Mouse (Mus musculus): ENCODE measurements around the gene Prnp. TPM values are rescaled to one million over a fixed set of nuclear protein-coding genes. Genes with fewer than 3 reads are reported as not detected.

The Prnp gene
- polyA plus RNA-seq, 1 experiment from 2014 or later, result 74.5 TPM

DNA sequence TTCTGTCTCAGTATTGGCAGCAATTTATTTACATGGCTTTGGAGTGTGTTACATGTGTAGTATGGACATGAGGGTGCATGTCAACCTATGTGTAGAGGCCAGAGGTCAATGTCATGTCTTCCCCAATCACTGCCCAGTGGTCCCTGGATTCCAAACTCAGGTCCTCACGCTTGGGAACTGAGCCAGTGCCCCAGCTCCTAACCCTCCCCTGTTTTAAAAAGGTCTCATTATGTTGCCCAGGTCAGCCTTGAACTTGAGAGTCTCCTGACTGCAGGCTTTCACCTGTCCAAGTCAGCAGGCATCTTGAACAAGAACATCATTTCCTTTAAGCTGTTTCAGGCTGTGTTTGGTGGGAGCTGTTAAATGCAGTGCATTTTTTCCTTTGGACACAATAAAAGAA is 822 bp upstream of the Prnp start:
- no peak overlapping the region for H3K27ac ChIP-seq
- WGBS, result 70% methylated on average over 1 of the region's 1 CpGs
- peaks cover 7% of the 10 kb centered on the region for H3K4me1 ChIP-seq
- no peak overlapping the region for H3K4me3 ChIP-seq
- no peak overlapping the region for H3K9ac ChIP-seq
- no peaks in the 10 kb centered on the region for H3K36me3 ChIP-seq
- no peaks in the 10 kb centered on the region for H3K9me3 ChIP-seq
- no peak; the same call in 1 of the 2 replicates for ATAC-seq (ENCODE audit: low FRiP score, low read depth)
- peak overlapping the region; percentile 66 for H3K4me2 ChIP-seq (replicated peaks)
- no peaks in the 10 kb centered on the region for H3K27me3 ChIP-seq (replicated peaks)

DNA sequence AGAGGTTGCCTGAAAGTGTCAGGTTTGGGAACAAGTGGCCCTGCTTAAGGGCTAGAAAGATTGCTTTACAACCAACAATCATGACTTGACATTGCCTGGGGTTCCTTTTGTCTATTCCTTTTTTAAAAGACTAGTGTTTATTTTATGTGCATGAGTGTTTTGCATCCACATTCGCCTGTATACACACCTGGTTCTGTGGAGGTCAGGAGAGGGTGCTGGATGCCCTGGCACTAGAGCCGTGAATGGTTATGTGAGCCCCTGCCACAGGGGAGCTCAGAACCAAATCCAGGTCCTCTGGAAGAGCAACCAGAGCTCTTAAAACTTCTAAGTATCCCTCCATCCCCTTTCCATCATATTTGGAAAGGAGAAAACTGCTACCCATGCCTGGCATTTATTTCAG is 1.1 kb downstream of the Prnp start:
- Histone ChIP-seq H3K9ac (peak overlapping the region; percentile 77; the same call in 1 of the 2 replicates), H3K36me3 (no peaks in the 10 kb centered on the region), H3K27me3 (replicated peaks) (no peaks in the 10 kb centered on the region), H3K4me2 (replicated peaks) (peak overlapping the region; percentile 66), H3K27ac (no peak overlapping the region), H3K4me3 (peak overlapping the region; percentile 72), H3K9me3 (no peaks in the 10 kb centered on the region), H3K4me1 (peaks cover 7% of the 10 kb centered on the region)
- ATAC-seq (ENCODE audit: low FRiP score, low read depth), result no peak
- 13% methylated on average over 2 of the region's 2 CpGs for WGBS

DNA sequence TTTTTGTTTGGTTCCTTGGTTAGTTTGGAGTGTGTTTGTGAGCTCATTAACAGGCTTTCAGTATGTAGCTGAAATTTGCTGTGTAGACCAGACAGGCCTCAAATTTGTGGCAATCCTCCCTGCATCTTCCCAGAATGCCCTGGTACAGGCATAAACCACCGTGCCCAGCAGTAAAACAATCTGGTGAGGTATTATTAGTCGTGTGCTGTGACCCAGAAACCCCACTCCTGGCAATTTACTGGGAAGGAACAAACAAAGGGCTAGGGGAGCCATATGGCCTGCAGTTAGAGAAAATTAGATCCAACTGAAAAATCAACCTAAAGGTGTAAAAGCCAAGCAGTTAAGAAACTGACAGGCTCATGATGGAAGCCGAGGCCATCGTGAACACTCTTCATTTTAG is 1.6 kb downstream of the Prnp start:
- Histone ChIP-seq H3K4me3 (peak overlapping the region; percentile 72), H3K9ac (peak overlapping the region; percentile 33; the same call in 1 of the 2 replicates), H3K27me3 (replicated peaks) (no peaks in the 10 kb centered on the region), H3K27ac (peak overlapping the region; percentile 15; the same call in 1 of the 2 replicates), H3K36me3 (peaks cover 3% of the 10 kb centered on the region; the same call in 1 of the 2 replicates), H3K4me1 (peaks cover 7% of the 10 kb centered on the region), H3K4me2 (replicated peaks) (peak overlapping the region; percentile 66), H3K9me3 (no peaks in the 10 kb centered on the region)
- no peak for ATAC-seq (ENCODE audit: low FRiP score, low read depth)
- 11% methylated on average over 4 of the region's 4 CpGs for WGBS

DNA sequence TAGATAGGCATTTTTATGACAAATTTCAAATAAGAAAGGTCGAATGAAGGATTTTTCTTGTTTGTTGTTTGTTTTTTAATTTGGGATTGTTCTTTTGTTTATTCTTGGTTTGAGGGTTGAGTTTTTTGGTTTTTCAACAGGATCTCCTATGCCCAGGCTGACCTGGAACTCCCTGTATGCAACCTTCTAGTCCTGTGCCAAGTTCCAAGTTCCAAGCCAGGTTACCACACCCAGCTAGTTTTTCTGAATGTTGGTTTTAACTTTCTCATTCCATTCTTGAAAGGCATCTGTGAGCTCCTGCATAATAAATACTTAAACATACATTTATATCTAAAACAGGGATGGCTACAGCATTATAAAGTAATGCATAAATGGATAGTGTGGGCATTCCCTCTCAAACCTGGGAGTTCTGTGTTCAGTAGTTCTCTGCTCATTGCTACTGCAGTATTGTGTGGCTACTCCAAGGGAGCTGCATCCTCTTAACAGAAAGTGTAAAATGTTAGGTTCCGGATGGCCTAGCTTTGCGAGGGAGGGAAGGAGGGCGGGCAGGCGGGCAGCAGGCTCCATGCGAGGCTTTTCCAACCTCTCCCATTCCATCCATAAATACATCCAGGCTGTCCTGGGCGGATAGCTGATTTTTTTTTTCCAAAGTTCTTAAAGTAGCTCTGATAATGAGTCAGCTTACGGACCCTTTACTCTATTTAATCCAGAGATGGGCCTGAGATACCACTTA is 3.0 kb downstream of the Prnp start:
- Histone ChIP-seq H3K4me1 (peaks cover 7% of the 10 kb centered on the region), H3K27me3 (replicated peaks) (no peaks in the 10 kb centered on the region), H3K9ac (no peak overlapping the region), H3K4me2 (replicated peaks) (peak overlapping the region; percentile 66), H3K4me3 (no peak overlapping the region), H3K36me3 (peaks cover 8% of the 10 kb centered on the region; the same call in 1 of the 2 replicates), H3K27ac (no peak overlapping the region), H3K9me3 (no peaks in the 10 kb centered on the region)
- WGBS, result 77% methylated on average over 8 of the region's 8 CpGs
- ATAC-seq (ENCODE audit: low FRiP score, low read depth), result no peak

DNA sequence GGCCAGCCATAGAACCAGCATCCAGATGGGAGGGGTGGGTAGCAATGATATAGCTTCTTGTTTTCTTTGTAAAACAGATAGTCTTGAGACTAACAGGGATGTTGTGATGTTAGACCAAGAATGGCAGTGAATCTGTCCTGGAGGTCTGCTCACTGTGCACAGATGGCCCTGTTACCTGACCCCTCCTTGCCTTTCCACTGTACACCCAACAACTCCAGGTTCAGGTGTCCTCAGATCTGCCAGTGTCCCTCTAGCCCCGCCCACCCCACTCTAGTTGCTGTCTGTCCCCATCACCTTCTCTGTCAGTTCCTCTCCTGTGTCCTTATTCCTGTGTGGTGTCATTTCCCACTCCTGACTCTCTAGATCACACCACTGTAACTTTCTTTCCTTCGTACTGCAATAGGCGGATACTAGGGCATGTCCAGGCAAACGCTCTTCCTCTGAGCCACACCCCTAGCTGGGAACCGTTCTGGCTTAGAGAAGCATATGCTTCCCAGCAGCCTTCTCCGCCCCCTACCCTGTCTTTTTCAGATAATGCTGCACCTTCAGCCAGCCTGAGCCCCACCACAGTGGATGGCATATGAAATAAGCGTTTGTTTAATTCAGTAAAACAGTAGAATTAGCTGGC is 22.7 kb downstream of the Prnp start:
- Histone ChIP-seq H3K9me3 (no peaks in the 10 kb centered on the region), H3K4me3 (no peak overlapping the region), H3K4me1 (no peaks in the 10 kb centered on the region), H3K27me3 (replicated peaks) (no peaks in the 10 kb centered on the region), H3K9ac (no peak overlapping the region), H3K4me2 (replicated peaks) (no peak overlapping the region), H3K27ac (no peak overlapping the region), H3K36me3 (peaks cover 12% of the 10 kb centered on the region; the same call in 1 of the 2 replicates)
- 85% methylated on average over 7 of the region's 7 CpGs for WGBS
- no peak for ATAC-seq (ENCODE audit: low FRiP score, low read depth)

DNA sequence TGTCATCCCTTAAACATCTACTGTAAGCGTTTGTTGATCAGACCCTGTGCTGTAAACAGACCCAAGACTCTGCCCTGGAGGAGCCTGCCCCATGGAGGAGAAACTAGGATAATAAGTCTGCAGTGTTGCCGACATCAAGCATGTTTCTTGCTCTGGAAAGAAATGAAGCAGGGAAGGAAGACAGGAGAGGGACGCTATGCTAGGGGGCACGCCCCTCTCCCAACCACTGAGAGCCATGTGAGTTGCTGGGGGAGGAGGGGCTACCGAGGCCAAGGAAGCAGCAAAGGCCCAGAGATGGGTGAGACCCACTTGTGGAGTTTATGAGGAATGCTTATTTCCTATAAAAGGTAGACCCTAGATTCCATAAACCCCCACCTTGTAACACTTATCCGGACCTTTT is 23.3 kb downstream of the Prnp start:
- Histone ChIP-seq H3K4me3 (no peak overlapping the region), H3K27ac (no peak overlapping the region), H3K4me2 (replicated peaks) (no peak overlapping the region), H3K4me1 (no peaks in the 10 kb centered on the region), H3K36me3 (peaks cover 12% of the 10 kb centered on the region; the same call in 1 of the 2 replicates), H3K9ac (no peak overlapping the region), H3K27me3 (replicated peaks) (no peaks in the 10 kb centered on the region), H3K9me3 (no peaks in the 10 kb centered on the region)
- ATAC-seq (ENCODE audit: low FRiP score, low read depth), result no peak
- WGBS, result 50% methylated on average over 6 of the region's 6 CpGs

DNA sequence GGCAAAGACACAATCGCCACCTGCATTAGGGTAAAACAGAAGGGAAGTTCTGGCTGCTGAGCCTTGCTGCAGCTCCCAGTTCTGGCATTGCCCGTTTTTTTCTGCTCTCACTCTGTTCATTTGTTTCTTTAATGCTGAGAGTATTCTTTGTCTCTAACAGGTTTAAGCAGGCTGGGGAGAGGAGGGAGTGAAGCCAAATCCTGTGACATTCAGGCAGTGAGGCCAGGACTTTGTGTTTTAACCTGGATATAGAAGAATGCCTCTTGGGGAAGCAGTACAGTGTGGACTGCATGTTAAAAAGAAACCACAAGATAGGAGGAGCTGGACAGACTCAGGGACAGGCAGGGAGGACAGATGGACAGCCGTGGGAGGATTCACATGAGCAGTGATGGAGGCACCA is 23.9 kb downstream of the Prnp start:
- ATAC-seq (ENCODE audit: low FRiP score, low read depth), result no peak
- WGBS, result 73% methylated on average over 3 of the region's 3 CpGs

DNA sequence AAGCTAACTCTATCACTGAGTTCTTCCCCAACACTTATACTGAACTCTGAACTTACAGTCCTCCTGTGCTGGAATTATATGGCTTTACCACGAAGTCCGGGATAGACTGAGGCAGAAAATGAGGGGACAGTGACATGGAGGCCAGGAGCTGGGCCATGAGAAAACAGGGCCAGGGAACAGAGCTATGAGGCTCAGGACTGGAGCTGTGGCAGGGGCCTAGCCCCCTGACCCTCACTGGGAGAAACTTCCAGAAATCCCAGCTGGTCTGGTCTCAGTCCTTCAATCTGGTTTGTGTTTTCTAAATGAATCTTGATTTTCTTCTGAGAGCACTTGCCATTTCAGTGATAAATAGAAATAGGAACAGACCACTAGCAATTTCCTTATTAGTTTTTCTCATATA is 24.5 kb downstream of the Prnp start:
- H3K9ac ChIP-seq, result no peak overlapping the region
- H3K36me3 ChIP-seq, result peaks cover 12% of the 10 kb centered on the region; the same call in 1 of the 2 replicates
- WGBS, result 98% methylated on average over 2 of the region's 2 CpGs
- no peak overlapping the region for H3K4me2 ChIP-seq (replicated peaks)
- no peak for ATAC-seq (ENCODE audit: low FRiP score, low read depth)
- H3K27me3 ChIP-seq (replicated peaks), result no peaks in the 10 kb centered on the region
- no peak overlapping the region for H3K27ac ChIP-seq
- H3K9me3 ChIP-seq, result no peaks in the 10 kb centered on the region
- no peak overlapping the region for H3K4me3 ChIP-seq
- H3K4me1 ChIP-seq, result no peaks in the 10 kb centered on the region

More for the DNA sequence above, 23.9 kb downstream of the Prnp start:
- Histone ChIP-seq H3K4me1 (no peaks in the 10 kb centered on the region), H3K4me3 (no peak overlapping the region), H3K27ac (no peak overlapping the region), H3K4me2 (replicated peaks) (no peak overlapping the region), H3K9ac (no peak overlapping the region), H3K9me3 (no peaks in the 10 kb centered on the region), H3K27me3 (replicated peaks) (no peaks in the 10 kb centered on the region), H3K36me3 (peaks cover 12% of the 10 kb centered on the region; the same call in 1 of the 2 replicates)

DNA sequence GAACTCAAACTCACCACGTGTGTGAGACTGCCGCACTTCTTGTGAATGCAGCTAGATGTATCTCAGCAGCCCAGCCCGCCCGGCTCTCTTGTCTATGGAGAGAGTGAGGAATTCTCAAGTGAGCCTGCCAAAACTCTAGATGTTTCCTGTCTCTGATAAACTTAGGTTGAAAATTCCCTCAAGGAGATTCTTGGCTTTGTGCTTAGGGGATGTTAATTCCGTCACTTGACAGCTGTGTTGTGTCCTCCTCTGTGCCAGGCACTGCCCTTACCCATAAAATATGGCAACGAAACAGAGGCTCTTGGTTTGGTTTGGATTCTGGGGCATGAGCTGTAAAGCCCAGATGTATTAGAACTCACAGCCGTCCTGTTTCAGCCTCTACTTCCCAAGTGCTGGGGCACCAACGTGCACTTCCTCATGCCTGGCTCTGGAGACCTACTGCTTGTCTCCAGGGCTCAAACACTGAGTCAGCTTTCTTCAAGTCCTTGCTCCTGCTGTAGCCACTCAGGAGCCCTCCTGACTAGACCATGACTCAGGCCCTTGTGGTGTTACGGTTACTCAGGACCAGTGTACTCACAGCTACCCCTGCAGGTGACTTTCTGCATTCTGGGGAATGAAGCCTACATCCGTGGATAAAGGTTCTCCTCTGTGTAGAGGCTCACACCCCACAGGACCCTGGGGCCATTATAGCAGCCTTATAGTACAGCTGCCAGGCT is 25.8 kb downstream of the Prnp start:
- Histone ChIP-seq H3K4me1 (no peaks in the 10 kb centered on the region), H3K9ac (no peak overlapping the region), H3K27ac (no peak overlapping the region), H3K4me3 (no peak overlapping the region), H3K4me2 (replicated peaks) (no peak overlapping the region), H3K36me3 (peaks cover 12% of the 10 kb centered on the region; the same call in 1 of the 2 replicates), H3K27me3 (replicated peaks) (no peaks in the 10 kb centered on the region), H3K9me3 (no peaks in the 10 kb centered on the region)
- 79% methylated on average over 10 of the region's 10 CpGs for WGBS
- ATAC-seq (ENCODE audit: low FRiP score, low read depth), result no peak

DNA sequence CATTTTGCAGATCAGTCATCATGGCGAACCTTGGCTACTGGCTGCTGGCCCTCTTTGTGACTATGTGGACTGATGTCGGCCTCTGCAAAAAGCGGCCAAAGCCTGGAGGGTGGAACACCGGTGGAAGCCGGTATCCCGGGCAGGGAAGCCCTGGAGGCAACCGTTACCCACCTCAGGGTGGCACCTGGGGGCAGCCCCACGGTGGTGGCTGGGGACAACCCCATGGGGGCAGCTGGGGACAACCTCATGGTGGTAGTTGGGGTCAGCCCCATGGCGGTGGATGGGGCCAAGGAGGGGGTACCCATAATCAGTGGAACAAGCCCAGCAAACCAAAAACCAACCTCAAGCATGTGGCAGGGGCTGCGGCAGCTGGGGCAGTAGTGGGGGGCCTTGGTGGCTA is 26.7 kb downstream of the Prnp start:
- peaks cover 12% of the 10 kb centered on the region; the same call in 1 of the 2 replicates for H3K36me3 ChIP-seq
- WGBS, result 92% methylated on average over 10 of the region's 10 CpGs
- no peaks in the 10 kb centered on the region for H3K4me1 ChIP-seq
- H3K27me3 ChIP-seq (replicated peaks), result no peaks in the 10 kb centered on the region
- H3K9me3 ChIP-seq, result no peaks in the 10 kb centered on the region
- H3K4me2 ChIP-seq (replicated peaks), result no peak overlapping the region
- no peak overlapping the region for H3K4me3 ChIP-seq
- no peak for ATAC-seq (ENCODE audit: low FRiP score, low read depth)
- no peak overlapping the region for H3K27ac ChIP-seq
- no peak overlapping the region for H3K9ac ChIP-seq

DNA sequence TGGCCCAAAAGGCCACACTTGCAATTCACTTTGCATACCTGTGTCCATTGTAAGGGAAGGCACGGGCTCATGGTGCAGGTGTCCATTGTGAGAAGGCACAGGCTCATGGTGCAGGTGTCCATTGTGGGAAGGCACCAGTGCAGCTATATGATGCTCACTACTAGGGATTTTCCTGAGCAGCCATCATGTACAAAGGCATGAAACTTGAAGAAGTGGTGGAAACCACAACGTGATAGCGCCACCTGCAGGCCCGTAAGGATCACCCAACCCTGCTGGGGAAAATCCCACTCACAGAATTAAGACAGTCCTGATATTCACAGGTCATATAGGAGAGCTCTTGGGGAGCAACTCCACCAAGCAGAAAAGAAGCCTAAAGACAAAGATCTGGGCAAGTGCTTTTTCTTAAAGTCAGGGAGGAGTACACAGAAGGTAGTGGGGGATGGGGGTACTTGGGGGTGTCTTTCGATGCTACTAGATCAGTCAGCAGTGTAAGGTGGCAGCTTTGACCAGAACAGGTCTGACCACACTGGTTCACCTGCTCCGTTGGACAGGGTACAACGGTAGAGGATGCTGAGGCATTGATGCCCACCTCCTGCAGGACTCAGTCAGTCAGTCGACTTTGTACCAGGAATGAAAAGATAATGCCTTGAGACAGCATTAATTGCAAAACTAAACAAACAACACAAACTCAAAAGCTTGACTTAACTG is 29.8 kb downstream of the Prnp start:
- Histone ChIP-seq H3K9ac (no peak overlapping the region), H3K9me3 (no peaks in the 10 kb centered on the region), H3K27me3 (replicated peaks) (no peaks in the 10 kb centered on the region), H3K36me3 (peaks cover 12% of the 10 kb centered on the region; the same call in 1 of the 2 replicates), H3K4me3 (no peak overlapping the region), H3K4me2 (replicated peaks) (no peak overlapping the region), H3K4me1 (no peaks in the 10 kb centered on the region), H3K27ac (no peak overlapping the region)
- ATAC-seq (ENCODE audit: low FRiP score, low read depth), result peak; percentile 48; the same call in 1 of the 2 replicates
- WGBS, result 42% methylated on average over 8 of the region's 8 CpGs

DNA sequence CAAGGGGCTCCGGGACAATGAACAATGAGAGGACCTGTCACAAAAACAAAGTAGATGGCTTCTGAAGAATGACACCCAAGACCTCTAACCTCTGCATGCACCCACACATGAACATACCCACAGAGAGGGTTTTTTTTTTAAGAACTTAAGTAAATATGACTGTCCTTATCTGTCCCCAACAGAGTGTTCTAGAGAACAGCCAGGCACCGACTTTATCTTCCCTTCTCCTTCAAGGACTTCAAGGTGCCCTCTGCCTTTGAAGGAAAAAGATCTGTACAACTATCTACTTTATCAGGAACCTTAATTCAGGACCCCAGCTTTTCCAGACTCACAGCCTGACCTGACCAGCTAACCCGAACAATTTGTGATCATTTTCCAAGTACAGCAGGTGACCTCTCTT is 30.8 kb downstream of the Prnp start:
- H3K9ac ChIP-seq, result no peak overlapping the region
- no peak overlapping the region for H3K4me2 ChIP-seq (replicated peaks)
- 74% methylated on average over 3 of the region's 3 CpGs for WGBS
- peaks cover 12% of the 10 kb centered on the region; the same call in 1 of the 2 replicates for H3K36me3 ChIP-seq
- H3K27ac ChIP-seq, result no peak overlapping the region
- H3K9me3 ChIP-seq, result no peaks in the 10 kb centered on the region
- ATAC-seq (ENCODE audit: low FRiP score, low read depth), result no peak
- no peaks in the 10 kb centered on the region for H3K27me3 ChIP-seq (replicated peaks)
- no peaks in the 10 kb centered on the region for H3K4me1 ChIP-seq
- H3K4me3 ChIP-seq, result no peak overlapping the region
